In genomic region chr9:21769558-21770183, GRCm38 (mm10) we compare ENCODE assay signal across 8 mouse cellular contexts. TPM values are rescaled to one million over a fixed set of nuclear protein-coding genes. Genes with fewer than 3 reads are reported as not detected.
DNase-seq lines count a peak whose midpoint lies in the region; ATAC-seq and TF ChIP-seq lines count a peak whose summit lies in the region.

No protein-coding gene starts in this region.

- H3K4me3 ChIP-seq in midbrain, embryonic 13.5 days (replicated peaks) = no peak overlapping the region
- no peak overlapping the region for H3K4me3 ChIP-seq in midbrain, embryonic 10.5 days
- H3K4me3 ChIP-seq in heart, embryonic 13.5 days = no peak overlapping the region
- H3K4me3 ChIP-seq in thymus, adult 2 months (ENCODE audit: control insufficient read depth, insufficient read depth, low read length) = no peak overlapping the region

- no peaks in the 10 kb centered on the region for H3K36me3 ChIP-seq in midbrain, embryonic 13.5 days
- H3K36me3 ChIP-seq in midbrain, embryonic 10.5 days = peaks cover 50% of the 10 kb centered on the region
- peaks cover 84% of the 10 kb centered on the region for H3K36me3 ChIP-seq in heart, embryonic 13.5 days
- no peaks in the 10 kb centered on the region for H3K36me3 ChIP-seq in thymus, adult 2 months (ENCODE audit: control insufficient read depth, insufficient read depth, low read length)

- DNase-seq in adrenal gland, adult 2 months = peak; percentile 36
- DNase-seq in adrenal gland, adult 8-10 months = no peak
- DNase-seq in midbrain, embryonic 10.5 days (ENCODE audit: low spot score) = no peak
- peak; percentile 69 for DNase-seq in lung, postnatal 10 days
- DNase-seq in thymus, adult 2 months = no peak
- DNase-seq in left cerebral cortex, adult 9 months (ENCODE audit: low spot score in 2 of 2) = no peak

- no peak overlapping the region for H3K27ac ChIP-seq in midbrain, embryonic 13.5 days
- no peak overlapping the region for H3K27ac ChIP-seq in midbrain, embryonic 10.5 days (replicated peaks)
- peak overlapping the region; percentile 87 for H3K27ac ChIP-seq in heart, embryonic 13.5 days (replicated peaks)
- H3K27ac ChIP-seq in thymus, adult 2 months (ENCODE audit: control insufficient read depth, insufficient read depth, low read length) = no peak overlapping the region

- no peaks in the 10 kb centered on the region for H3K9me3 ChIP-seq in midbrain, embryonic 13.5 days
- H3K9me3 ChIP-seq in midbrain, embryonic 10.5 days (replicated peaks) = no peaks in the 10 kb centered on the region
- H3K9me3 ChIP-seq in heart, embryonic 13.5 days = no peaks in the 10 kb centered on the region

- 78% methylated on average over 26 of the region's 26 CpGs for WGBS in midbrain, embryonic 13.5 days
- WGBS in midbrain, embryonic 10.5 days = 81% methylated on average over 26 of the region's 26 CpGs
- WGBS in heart, embryonic 13.5 days = 50% methylated on average over 26 of the region's 26 CpGs
- WGBS in thymus, adult 2 months = 94% methylated on average over 26 of the region's 26 CpGs

- peak; percentile 56; the same call in 1 of the 2 replicates for ATAC-seq in midbrain, embryonic 13.5 days
- ATAC-seq in heart, embryonic 13.5 days (ENCODE audit: extremely low read depth, insufficient number of reproducible peaks, low FRiP score, low TSS enrichment) = 0 out of 2 replicates have a peak, but pooled peaks have one; percentile 27

- peaks cover 3% of the 10 kb centered on the region; the same call in 1 of the 2 replicates for H3K4me1 ChIP-seq in midbrain, embryonic 13.5 days (replicated peaks)
- peaks cover 10% of the 10 kb centered on the region; the same call in 1 of the 2 replicates for H3K4me1 ChIP-seq in midbrain, embryonic 10.5 days
- peaks cover 30% of the 10 kb centered on the region for H3K4me1 ChIP-seq in heart, embryonic 13.5 days
- H3K4me1 ChIP-seq in thymus, adult 2 months (replicated peaks; ENCODE audit: control insufficient read depth, insufficient read depth, low read length) = no peaks in the 10 kb centered on the region

- H3K9ac ChIP-seq in midbrain, embryonic 13.5 days (replicated peaks) = no peak overlapping the region
- peak overlapping the region; percentile 37 for H3K9ac ChIP-seq in heart, embryonic 13.5 days

- TF ChIP-seq POLR2A in thymus, adult 2 months (IDR thresholded peaks at IDR 0.05; ENCODE audit: control insufficient read depth, extremely low read depth, insufficient read depth, low read length, poor library complexity) = no peak

- no peak overlapping the region for H3K4me2 ChIP-seq in midbrain, embryonic 13.5 days (replicated peaks)
- H3K4me2 ChIP-seq in heart, embryonic 13.5 days = no peak overlapping the region

- no peak for TF ChIP-seq CTCF in thymus, adult 2 months (IDR thresholded peaks at IDR 0.05; ENCODE audit: borderline replicate concordance, control insufficient read depth, extremely low read depth, insufficient read depth, low read length, poor library complexity)

- H3K27me3 ChIP-seq in midbrain, embryonic 13.5 days = no peaks in the 10 kb centered on the region
- no peaks in the 10 kb centered on the region for H3K27me3 ChIP-seq in midbrain, embryonic 10.5 days (ENCODE audit: low read depth, poor library complexity, severe bottlenecking)
- H3K27me3 ChIP-seq in heart, embryonic 13.5 days (replicated peaks) = no peaks in the 10 kb centered on the region
- no peaks in the 10 kb centered on the region for H3K27me3 ChIP-seq in thymus, adult 2 months (ENCODE audit: control insufficient read depth, insufficient read depth, low read length)

RNA-seq across cellular contexts. Expression of gene Spc24, which starts 9.6 kb away (rescaled TPM):
- total RNA-seq in adrenal gland, adult 2 months (2021) = 1 to 10 TPM; 1.9 to 3.7 TPM
- 1.4 and 1.5 TPM in 2 replicates for polyA plus RNA-seq in adrenal gland, adult 2 months (2012; rRNA removed)
- 1 to 10 TPM in 3 of 4 experiments, under 1 TPM in 1; 0.32 to 4.9 (median 2.1) TPM for total RNA-seq in adrenal gland, adult 8-10 months (2022)
- 36.2 and 44.6 TPM in 2 replicates for polyA plus RNA-seq in midbrain, embryonic 13.5 days (2015; fragmentation: Nextera tagmentation; extraction: Ambion mirVana)
- 146 and 175 TPM in 2 replicates for polyA plus RNA-seq in midbrain, embryonic 10.5 days (2016; fragmentation: Nextera tagmentation; extraction: Ambion mirVana)
- polyA plus RNA-seq in heart, embryonic 13.5 days (2015; fragmentation: Nextera tagmentation; extraction: Ambion mirVana) = 84.8 and 96.7 TPM in 2 replicates
- polyA plus RNA-seq in thymus, adult 2 months (2012; rRNA removed) = 59.0 and 75.8 TPM in 2 replicates

RNA-seq across cellular contexts. Expression of gene Kank2, which starts 28.9 kb away (rescaled TPM):
- total RNA-seq in adrenal gland, adult 2 months (2021) = 10 to 100 TPM; 28.4 to 56.2 TPM
- 67.8 and 76.1 TPM in 2 replicates for polyA plus RNA-seq in adrenal gland, adult 2 months (2012; rRNA removed)
- total RNA-seq in adrenal gland, adult 8-10 months (2022) = 10 to 100 TPM; 35.0 to 58.9 (median 47.5) TPM
- 3.3 and 4.3 TPM in 2 replicates for polyA plus RNA-seq in midbrain, embryonic 13.5 days (2015; fragmentation: Nextera tagmentation; extraction: Ambion mirVana)
- 8.6 and 9.5 TPM in 2 replicates for polyA plus RNA-seq in midbrain, embryonic 10.5 days (2016; fragmentation: Nextera tagmentation; extraction: Ambion mirVana)
- polyA plus RNA-seq in heart, embryonic 13.5 days (2015; fragmentation: Nextera tagmentation; extraction: Ambion mirVana) = 16.0 and 16.9 TPM in 2 replicates
- polyA plus RNA-seq in thymus, adult 2 months (2012; rRNA removed) = 9.1 and 12.6 TPM in 2 replicates

RNA-seq across cellular contexts. Expression of gene Ldlr, which starts 46.4 kb away (rescaled TPM):
- total RNA-seq in adrenal gland, adult 2 months (2021) = 100 to 1,000 TPM in 1 of 2 experiments, 10 to 100 TPM in 1; 61.6 to 210 TPM
- 79.5 and 143 TPM in 2 replicates for polyA plus RNA-seq in adrenal gland, adult 2 months (2012; rRNA removed)
- total RNA-seq in adrenal gland, adult 8-10 months (2022) = 100 to 1,000 TPM; 102 to 164 (median 147) TPM
- 18.7 and 20.6 TPM in 2 replicates for polyA plus RNA-seq in midbrain, embryonic 13.5 days (2015; fragmentation: Nextera tagmentation; extraction: Ambion mirVana)
- 52.2 and 58.9 TPM in 2 replicates for polyA plus RNA-seq in midbrain, embryonic 10.5 days (2016; fragmentation: Nextera tagmentation; extraction: Ambion mirVana)
- polyA plus RNA-seq in heart, embryonic 13.5 days (2015; fragmentation: Nextera tagmentation; extraction: Ambion mirVana) = 18.9 and 20.4 TPM in 2 replicates
- polyA plus RNA-seq in thymus, adult 2 months (2012; rRNA removed) = 23.9 and 30.5 TPM in 2 replicates

Comparison
In these comparisons a context has a peak if more than half of its experiments do, and no peak if none do; other contexts are left out.
1. DNase-seq: peak in adrenal gland, adult 2 months (single experiment) and lung, postnatal 10 days (single experiment); none in adrenal gland, adult 8-10 months (single experiment), midbrain, embryonic 10.5 days (single experiment), thymus, adult 2 months (single experiment) and left cerebral cortex, adult 9 months (0 of 2).
2. RNA of gene Spc24, which starts 9.6 kb away (polyA plus RNA-seq): 146 to 175 TPM in midbrain, embryonic 10.5 days, 84.8 to 96.7 TPM in heart, embryonic 13.5 days, 59.0 to 75.8 TPM in thymus, adult 2 months and 36.2 to 44.6 TPM in midbrain, embryonic 13.5 days; 1.4 to 1.5 TPM in adrenal gland, adult 2 months; every median in the first group is over 10 times any median in the second.